Mouse (Mus musculus) urinary bladder, postnatal 36 days (tissue): Measurements from ENCODE around the gene Rexo2.
"Not testable (repeated sequence)": the region's sequence is repeated elsewhere in the genome, so short reads cannot be mapped to it uniquely, and the experiment has no call there.

Source experiments
- DNase-seq, 2 experiments: peaks; one replicate each; pipeline ENCODE4 v3.0.0; 2022; ENCODE audit warnings: low spot score in 2 of 2, mixed read lengths in 1 of 2

Gene Rexo2

DNA sequence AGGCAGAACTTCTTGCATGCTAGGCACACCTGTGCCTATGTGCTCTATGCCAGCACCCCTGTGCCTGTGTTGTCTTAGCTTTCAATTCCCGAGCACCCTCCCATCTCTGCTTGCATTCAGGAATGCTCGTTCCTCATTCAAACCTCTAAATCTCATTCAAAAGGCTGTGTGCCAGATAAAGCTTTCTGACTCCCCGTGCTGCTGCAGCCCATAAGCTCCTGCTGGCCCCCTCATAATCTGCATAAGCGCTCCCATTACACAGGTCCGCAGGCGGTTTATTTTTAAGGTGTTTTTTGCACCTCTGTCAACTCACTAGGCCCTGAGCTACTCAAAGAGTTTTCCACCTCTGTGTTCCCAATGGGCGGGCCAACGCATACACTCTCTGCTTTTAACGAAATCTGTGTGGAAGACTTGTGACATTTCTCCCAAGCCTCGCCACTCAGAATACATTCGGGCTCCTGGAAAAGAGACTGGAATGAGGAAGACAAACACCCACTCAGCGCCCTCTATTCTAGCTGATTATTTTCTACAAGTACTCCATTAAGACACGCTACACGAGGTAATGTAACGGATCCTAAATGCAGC lies 7.9 kb downstream of the Rexo2 start:
- DNase-seq = no peak

GRCm38 (mm10) chr9:48467471-48467870 lies 13.0 kb downstream of the Rexo2 start:
- DNase-seq = not testable (repeated sequence)

DNA sequence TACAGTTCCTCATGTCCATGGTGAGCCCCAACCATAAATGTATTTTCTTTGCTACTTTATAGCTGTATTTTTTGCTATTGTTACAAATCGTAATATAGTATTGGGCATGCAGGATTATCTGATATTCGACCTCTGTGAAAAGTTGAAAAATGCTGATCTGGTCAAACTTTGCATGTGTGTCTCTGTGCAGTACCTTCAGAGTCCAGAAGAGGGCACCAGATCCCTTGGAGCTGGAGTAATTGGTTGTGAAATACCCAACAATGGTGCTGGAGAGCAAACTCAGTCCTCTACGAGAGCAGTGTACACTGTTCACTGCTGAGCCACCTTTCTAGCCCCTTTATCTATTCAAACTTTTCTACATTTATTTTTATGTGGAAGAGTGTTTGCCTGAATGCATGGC lies 13.6 kb downstream of the Rexo2 start:
- peak; percentile 60 to 73 for DNase-seq

GRCm38 (mm10) chr9:48465671-48466070 lies 14.8 kb downstream of the Rexo2 start:
- no peak for DNase-seq

GRCm38 (mm10) chr9:48461545-48461944 lies 18.9 kb downstream of the Rexo2 start:
- DNase-seq = no peak

- DNase-seq = no peak
Observed at GRCm38 (mm10) chr9:48460720-48461119, 19.7 kb downstream of the Rexo2 start.

DNA sequence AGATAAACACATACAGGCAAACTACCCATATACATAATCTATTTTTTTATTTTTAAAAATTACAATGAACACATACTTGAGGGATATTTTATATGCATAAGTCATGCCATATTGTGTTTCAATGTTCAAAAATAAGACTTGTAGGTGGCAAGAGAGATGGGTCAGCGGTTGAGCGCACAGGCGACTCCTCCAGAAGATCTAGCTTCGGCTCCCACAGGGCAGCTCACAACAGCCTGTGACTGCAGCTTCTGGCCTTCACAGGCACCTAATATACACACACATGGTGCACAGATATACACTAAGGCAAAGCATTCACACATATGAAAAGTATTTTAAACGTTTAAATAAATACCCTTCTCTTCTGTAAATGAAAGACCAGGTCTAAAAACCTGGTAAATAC lies 21.0 kb downstream of the Rexo2 start:
- DNase-seq = no peak

DNA sequence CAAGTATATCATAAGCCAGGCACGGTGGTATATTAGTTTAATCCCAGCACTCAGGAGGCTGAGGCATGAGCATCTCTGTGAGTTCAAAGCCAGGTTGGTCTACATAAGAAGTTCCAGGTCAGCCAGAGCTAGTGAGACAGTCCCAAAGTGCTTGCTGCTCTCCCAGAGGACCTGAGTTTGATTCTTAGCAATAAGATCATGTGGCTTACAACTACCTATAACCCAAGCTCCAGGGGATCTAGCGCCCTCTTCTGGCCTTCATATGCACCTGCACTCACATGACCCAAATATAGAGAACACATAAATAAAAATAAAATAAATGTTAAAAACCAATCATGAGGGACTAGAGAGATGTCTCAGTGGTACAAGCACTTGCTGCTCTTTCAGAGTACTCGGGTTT lies 21.5 kb downstream of the Rexo2 start:
- DNase-seq = no peak

GRCm38 (mm10) chr9:48455961-48456360 lies 24.5 kb downstream of the Rexo2 start:
- DNase-seq = no peak

GRCm38 (mm10) chr9:48450066-48450465 lies 30.4 kb downstream of the Rexo2 start:
- DNase-seq = no peak

- DNase-seq = no peak
Observed at GRCm38 (mm10) chr9:48447783-48448209, 32.6 kb downstream of the Rexo2 start.

- DNase-seq = no peak
Observed at GRCm38 (mm10) chr9:48444821-48445220, 35.6 kb downstream of the Rexo2 start.

DNA sequence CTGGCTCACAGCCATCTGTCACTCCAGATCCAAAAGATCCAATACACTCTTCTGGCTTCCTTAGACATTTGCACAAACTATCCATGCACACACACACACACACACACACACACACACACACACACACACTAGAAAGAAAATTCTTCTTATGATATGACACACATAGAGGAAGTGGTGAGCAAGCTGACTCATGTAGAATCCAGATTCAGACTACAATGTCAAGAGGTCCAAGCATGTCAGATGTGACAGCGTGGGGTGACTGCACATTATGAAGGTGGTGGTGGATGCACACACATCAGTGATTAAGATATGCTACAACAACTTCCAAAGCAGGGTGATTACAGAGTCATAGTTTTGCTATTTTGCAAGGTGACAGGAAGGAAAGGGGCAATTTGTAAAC lies 36.5 kb downstream of the Rexo2 start:
- no peak for DNase-seq

GRCm38 (mm10) chr9:48432449-48432848 lies 48.0 kb downstream of the Rexo2 start:
- no peak for DNase-seq

DNA sequence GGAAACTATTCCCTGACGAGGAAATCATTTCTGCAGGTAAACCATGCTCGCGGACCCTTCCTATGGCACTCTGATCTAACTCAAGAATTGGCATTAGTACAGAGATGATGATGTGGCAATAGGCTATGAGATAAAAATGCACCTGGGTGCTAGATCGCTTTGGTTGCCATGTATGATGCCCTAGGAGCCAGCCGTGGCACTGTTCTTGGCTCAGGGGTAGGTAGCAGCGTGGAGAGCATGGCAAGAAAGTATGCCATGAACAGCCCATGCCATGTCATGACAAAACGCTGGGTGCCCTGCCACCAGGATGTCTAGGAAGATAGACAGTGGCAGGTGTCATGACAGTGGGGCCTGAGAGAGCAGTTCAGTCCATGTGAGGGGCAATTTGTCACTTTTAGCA lies 53.2 kb downstream of the Rexo2 start:
- no peak for DNase-seq

DNA sequence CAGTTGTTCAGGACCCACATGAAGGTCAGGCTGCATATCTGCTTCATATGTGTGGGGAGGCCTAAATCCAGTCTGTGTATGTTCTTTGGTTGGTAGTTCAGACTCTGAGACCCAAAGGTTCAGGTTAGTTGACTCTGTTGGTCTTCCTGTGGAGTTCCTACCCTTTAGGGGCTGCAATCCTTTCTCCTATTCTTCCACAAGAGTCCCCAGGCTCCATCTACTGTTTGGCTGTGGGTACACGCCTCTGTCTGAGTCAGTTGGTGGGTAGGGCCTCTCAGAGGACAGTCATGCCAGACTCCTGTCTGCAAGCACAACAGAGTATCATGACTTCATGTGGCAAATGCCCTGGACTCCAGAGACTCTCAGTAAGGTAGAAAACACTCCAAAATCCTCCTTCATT lies 57.2 kb downstream of the Rexo2 start:
- DNase-seq = no peak

GRCm38 (mm10) chr9:48422382-48422781 lies 58.0 kb downstream of the Rexo2 start:
- no peak for DNase-seq

DNA sequence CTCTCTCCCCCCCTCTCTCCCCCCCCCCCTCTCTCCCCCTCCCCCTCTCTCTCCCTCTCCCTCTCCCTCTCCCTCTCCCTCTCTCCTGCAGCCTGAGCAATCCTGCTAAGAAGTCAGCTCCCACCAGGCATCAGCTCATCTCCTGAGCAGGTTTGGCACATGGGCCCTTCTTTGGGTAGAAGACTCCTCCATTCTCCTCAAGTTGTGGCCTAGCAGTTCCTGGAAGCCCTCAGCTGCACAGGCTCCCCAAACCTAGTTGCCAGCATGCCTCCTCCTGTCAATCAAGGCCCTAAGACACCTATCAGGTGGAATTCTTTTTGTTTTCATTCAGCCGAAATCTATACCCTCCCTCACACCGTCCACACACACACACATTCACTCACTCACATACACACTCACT lies 58.9 kb downstream of the Rexo2 start:
- DNase-seq = no peak

GRCm38 (mm10) chr9:48421029-48421428 lies 59.4 kb downstream of the Rexo2 start:
- DNase-seq = no peak

DNA sequence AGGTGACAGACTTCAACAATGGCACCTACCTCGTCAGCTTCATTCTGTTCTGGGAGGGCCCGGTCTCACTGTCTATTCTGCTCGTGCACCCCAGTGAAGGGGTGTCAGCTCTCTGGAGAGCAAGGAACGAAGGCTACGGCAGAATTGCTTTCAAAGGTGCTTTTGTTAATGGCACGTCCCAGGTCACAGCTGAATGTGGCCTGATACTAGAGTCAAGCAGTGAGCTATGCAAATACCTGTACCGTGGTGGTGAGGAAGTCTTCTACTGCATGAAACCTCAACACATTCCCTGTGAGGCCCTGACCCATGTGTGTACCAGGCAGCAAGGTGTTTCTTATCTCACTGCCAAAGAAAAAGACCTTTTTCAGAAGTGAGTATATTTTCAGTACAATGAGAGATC lies 60.0 kb downstream of the Rexo2 start:
- DNase-seq = no peak

- no peak for DNase-seq
Observed at GRCm38 (mm10) chr9:48418829-48419228, 61.6 kb downstream of the Rexo2 start.
